Comparison of ENCODE assay signal across 19 mouse cellular contexts in the genomic region with DNA sequence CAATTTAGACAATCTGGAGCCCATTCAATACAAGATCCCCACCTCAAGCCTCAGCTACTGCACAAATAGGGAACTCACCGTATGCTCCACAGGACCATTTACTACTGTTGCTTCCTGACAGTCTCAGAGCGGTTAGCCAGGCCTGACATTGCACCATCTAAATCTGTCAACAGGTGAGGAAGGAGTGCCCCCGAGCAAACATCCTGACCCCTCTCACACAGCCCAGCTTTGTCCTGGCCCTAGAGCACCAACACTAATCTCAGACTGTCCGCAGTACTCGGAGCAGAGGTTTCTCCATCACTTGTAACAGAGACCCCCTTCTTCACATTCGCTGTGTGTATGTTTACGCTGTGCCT.
DNase-seq lines count a peak whose midpoint lies in the region; ATAC-seq and TF ChIP-seq lines count a peak whose summit lies in the region.
"Had no signal": no experiment of that assay in that cellular context is flagged by ENCODE, and none has a peak within 500 bp of the region (broad histone marks: within the 10 kb centered on the region; RNA-seq: fewer than 3 reads in every experiment).

No protein-coding gene starts in this region.

- TF ChIP-seq POLR2A in limb, embryonic 14.5 days (IDR thresholded peaks at IDR 0.05; ENCODE audit: borderline replicate concordance, extremely low read depth, insufficient read depth, insufficient read length) = no peak
- TF ChIP-seq POLR2A in thymus, adult 2 months (IDR thresholded peaks at IDR 0.05; ENCODE audit: control insufficient read depth, extremely low read depth, insufficient read depth, low read length, poor library complexity) = no peak

- WGBS in lung, embryonic 14.5 days = 16% methylated on average over 7 of the region's 7 CpGs
- 42% methylated on average over 7 of the region's 7 CpGs for WGBS in embryonic facial prominence, embryonic 10.5 days
- WGBS in limb, embryonic 14.5 days = 23% methylated on average over 7 of the region's 7 CpGs
- 61% methylated on average over 7 of the region's 7 CpGs for WGBS in thymus, adult 2 months

- H3K9ac ChIP-seq in lung, embryonic 14.5 days = no peak overlapping the region
- H3K9ac ChIP-seq in limb, embryonic 14.5 days (ENCODE audit: low read depth, low read length, severe bottlenecking) = no peak overlapping the region
- H3K9ac ChIP-seq: forebrain, postnatal 0 days; heart, embryonic 15.5 days; midbrain, embryonic 12.5 days had no signal

- no peak overlapping the region for H3K4me3 ChIP-seq in lung, embryonic 14.5 days (ENCODE audit: low read depth, low read length)
- H3K4me3 ChIP-seq in embryonic facial prominence, embryonic 10.5 days = no peak overlapping the region
- H3K4me3 ChIP-seq in limb, embryonic 14.5 days (replicated peaks; ENCODE audit: low read length) = no peak overlapping the region
- no peak overlapping the region for H3K4me3 ChIP-seq in thymus, adult 2 months (ENCODE audit: control insufficient read depth, insufficient read depth, low read length)
- H3K4me3 ChIP-seq: heart, adult 2 months; heart, embryonic 15.5 days; midbrain, embryonic 12.5 days; myocyte had no signal

- H3K4me2 ChIP-seq in lung, embryonic 14.5 days = peak overlapping the region; percentile 46
- peak overlapping the region; percentile 24 for H3K4me2 ChIP-seq in limb, embryonic 14.5 days (replicated peaks; ENCODE audit: low read depth, low read length, severe bottlenecking)
- H3K4me2 ChIP-seq: heart, embryonic 15.5 days; midbrain, embryonic 12.5 days had no signal

- no peaks in the 10 kb centered on the region for H3K36me3 ChIP-seq in lung, embryonic 14.5 days (ENCODE audit: insufficient read depth)
- 0 out of 2 replicates have a peak, but pooled peaks cover 2% of the 10 kb centered on the region for H3K36me3 ChIP-seq in embryonic facial prominence, embryonic 10.5 days (replicated peaks)
- H3K36me3 ChIP-seq in limb, embryonic 14.5 days (ENCODE audit: control insufficient read depth, insufficient read depth, low read length) = no peaks in the 10 kb centered on the region
- H3K36me3 ChIP-seq in thymus, adult 2 months (ENCODE audit: control insufficient read depth, insufficient read depth, low read length) = no peaks in the 10 kb centered on the region
- H3K36me3 ChIP-seq: heart, embryonic 15.5 days; midbrain, embryonic 12.5 days had no signal

- no peak overlapping the region for H3K27ac ChIP-seq in lung, embryonic 14.5 days (ENCODE audit: low read depth)
- no peak overlapping the region for H3K27ac ChIP-seq in embryonic facial prominence, embryonic 10.5 days (replicated peaks)
- H3K27ac ChIP-seq in limb, embryonic 14.5 days (replicated peaks; ENCODE audit: low read depth, low read length) = no peak overlapping the region
- no peak overlapping the region for H3K27ac ChIP-seq in thymus, adult 2 months (ENCODE audit: control insufficient read depth, insufficient read depth, low read length)
- H3K27ac ChIP-seq: heart, adult 2 months; heart, embryonic 15.5 days; midbrain, embryonic 12.5 days had no signal

- peaks cover 10% of the 10 kb centered on the region; the same call in 1 of the 2 replicates for H3K4me1 ChIP-seq in lung, embryonic 14.5 days (ENCODE audit: insufficient read depth)
- H3K4me1 ChIP-seq in embryonic facial prominence, embryonic 10.5 days = peaks cover 15% of the 10 kb centered on the region
- H3K4me1 ChIP-seq in limb, embryonic 14.5 days (ENCODE audit: control insufficient read depth, insufficient read depth, low read length) = peaks cover 11% of the 10 kb centered on the region
- H3K4me1 ChIP-seq in thymus, adult 2 months (replicated peaks; ENCODE audit: control insufficient read depth, insufficient read depth, low read length) = peaks cover 5% of the 10 kb centered on the region
- H3K4me1 ChIP-seq: heart, embryonic 15.5 days had no signal

- DNase-seq in lung, embryonic 14.5 days = no peak
- DNase-seq in lung, postnatal 4 days = no peak
- peak; percentile 43 for DNase-seq in embryo, embryonic 10.5 days (ENCODE audit: low spot score)
- DNase-seq in embryonic facial prominence, embryonic 10.5 days (ENCODE audit: low spot score) = peak; percentile 15
- DNase-seq in limb, embryonic 14.5 days (ENCODE audit: low spot score) = no peak
- no peak for DNase-seq in gastrocnemius, postnatal 4 days (ENCODE audit: low spot score in 2 of 2)
- DNase-seq in thymus, adult 2 months = no peak
- DNase-seq: adrenal gland, postnatal 14 days; cerebellum, adult 18-20 months; heart, adult 2 months; kidney, adult 2 months; lung, postnatal 10 days; retina, postnatal 1 day had no signal

- peak; percentile 44; the same call in 1 of the 2 replicates for ATAC-seq in lung, embryonic 14.5 days (ENCODE audit: insufficient read depth)
- peak; percentile 68; the same call in 1 of the 2 replicates for ATAC-seq in limb, embryonic 14.5 days (ENCODE audit: low FRiP score, low read depth)
- ATAC-seq: activated CD4-positive, CD25-positive, alpha-beta regulatory T cell, adult 4 months; forebrain, postnatal 0 days; Patski had no signal

- no peak for TF ChIP-seq CTCF in lung, embryonic 14.5 days (IDR thresholded peaks at IDR 0.05; ENCODE audit: low read depth)
- TF ChIP-seq CTCF in thymus, adult 2 months (IDR thresholded peaks at IDR 0.05; ENCODE audit: borderline replicate concordance, control insufficient read depth, extremely low read depth, insufficient read depth, low read length, poor library complexity) = no peak

- no peaks in the 10 kb centered on the region for H3K9me3 ChIP-seq in lung, embryonic 14.5 days (ENCODE audit: low read depth, low read length)
- peaks cover 12% of the 10 kb centered on the region; the same call in 1 of the 2 replicates for H3K9me3 ChIP-seq in embryonic facial prominence, embryonic 10.5 days
- peaks cover 11% of the 10 kb centered on the region; the same call in 1 of the 2 replicates for H3K9me3 ChIP-seq in limb, embryonic 14.5 days (ENCODE audit: control insufficient read depth, low read length)
- H3K9me3 ChIP-seq: heart, embryonic 15.5 days had no signal

- H3K27me3 ChIP-seq in lung, embryonic 14.5 days (ENCODE audit: insufficient read depth, low read length) = no peaks in the 10 kb centered on the region
- H3K27me3 ChIP-seq in embryonic facial prominence, embryonic 10.5 days (replicated peaks; ENCODE audit: low read depth, poor library complexity, severe bottlenecking) = 0 out of 2 replicates have a peak, but pooled peaks cover 4% of the 10 kb centered on the region
- peaks cover 2% of the 10 kb centered on the region; the same call in 1 of the 2 replicates for H3K27me3 ChIP-seq in limb, embryonic 14.5 days (ENCODE audit: control insufficient read depth, insufficient read depth, low read length)
- no peaks in the 10 kb centered on the region for H3K27me3 ChIP-seq in thymus, adult 2 months (ENCODE audit: control insufficient read depth, insufficient read depth, low read length)
- H3K27me3 ChIP-seq: heart, embryonic 15.5 days; midbrain, embryonic 12.5 days; Patski had no signal

Comparison
In these comparisons a context has a peak if more than half of its experiments do, and no peak if none do; other contexts are left out.
1. DNase-seq: peak in embryo, embryonic 10.5 days (single experiment) and embryonic facial prominence, embryonic 10.5 days (single experiment); none in lung, embryonic 14.5 days (single experiment), lung, postnatal 4 days (0 of 2), limb, embryonic 14.5 days (single experiment), gastrocnemius, postnatal 4 days (0 of 2) and thymus, adult 2 months (single experiment).